Mouse (Mus musculus): ENCODE measurements around the gene Large1.

- no peak for TF ChIP-seq CTCF (IDR thresholded peaks at IDR 0.05; ENCODE audit: low read depth, low read length)
- no peak for TF ChIP-seq POLR2A (IDR thresholded peaks at IDR 0.05; ENCODE audit: extremely low read depth, insufficient read depth, low read length)
Measured at GRCm38 (mm10) chr8:72812690-72813089, 540.6 kb downstream of the Large1 start.
